Mouse (Mus musculus): ENCODE measurements around the gene Ctnna3. TPM values are rescaled to one million over a fixed set of nuclear protein-coding genes. Genes with fewer than 3 reads are reported as not detected.

Ctnna3 gene
- polyA plus RNA-seq, 2 experiments: 0.78 to 0.89 TPM

- 58% methylated on average over 10 of the region's 10 CpGs for WGBS
- Histone ChIP-seq H3K27me3 (ENCODE audit: control insufficient read depth, insufficient read depth, low read length) (no peaks in the 10 kb centered on the region), H3K4me2 (replicated peaks; ENCODE audit: low read depth, low read length, severe bottlenecking) (no peak overlapping the region), H3K36me3 (ENCODE audit: control insufficient read depth, insufficient read depth, low read length) (no peaks in the 10 kb centered on the region), H3K27ac (replicated peaks; ENCODE audit: low read depth, low read length) (no peak overlapping the region), H3K4me1 (ENCODE audit: control insufficient read depth, insufficient read depth, low read length) (no peaks in the 10 kb centered on the region; the same call in 1 of the 2 replicates), H3K9me3 (ENCODE audit: control insufficient read depth, low read length) (no peaks in the 10 kb centered on the region), H3K4me3 (replicated peaks; ENCODE audit: low read length) (no peak overlapping the region), H3K9ac (ENCODE audit: low read depth, low read length, severe bottlenecking) (no peak overlapping the region)
- no peak for TF ChIP-seq POLR2A (IDR thresholded peaks at IDR 0.05; ENCODE audit: borderline replicate concordance, extremely low read depth, insufficient read depth, insufficient read length)
- DNase-seq (ENCODE audit: low spot score): peak; percentile 25
- ATAC-seq (ENCODE audit: low FRiP score, low read depth): no peak; the same call in 1 of the 2 replicates
Observed at GRCm38 (mm10) chr10:63476167-63476647, 46.3 kb downstream of the Ctnna3 start.

DNA sequence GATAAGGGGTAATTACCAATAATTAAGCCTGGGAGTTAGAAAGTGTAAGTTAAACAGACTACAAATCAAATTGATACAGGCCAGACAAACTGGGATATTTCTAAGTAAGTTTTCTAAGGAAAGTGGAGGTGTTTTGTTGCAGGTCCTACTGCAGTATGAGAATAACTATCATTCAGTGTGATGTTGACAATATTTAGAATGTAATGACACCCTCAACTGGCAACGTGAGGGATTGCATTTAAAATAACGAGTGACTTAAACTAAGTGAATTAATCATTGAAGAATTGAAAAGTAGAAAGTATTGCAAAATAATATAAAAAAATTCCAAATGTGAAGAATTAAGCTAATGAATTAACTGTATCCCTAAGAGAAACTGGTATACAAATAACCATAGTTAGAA lies 49.0 kb downstream of the Ctnna3 start:
- ATAC-seq (ENCODE audit: low FRiP score, low read depth): no peak
- H3K4me1 ChIP-seq (ENCODE audit: control insufficient read depth, insufficient read depth, low read length): no peaks in the 10 kb centered on the region; the same call in 1 of the 2 replicates
- 47% methylated on average over 2 of the region's 2 CpGs for WGBS
- no peak overlapping the region for H3K9ac ChIP-seq (ENCODE audit: low read depth, low read length, severe bottlenecking)
- no peak overlapping the region for H3K4me3 ChIP-seq (replicated peaks; ENCODE audit: low read length)
- H3K27ac ChIP-seq (replicated peaks; ENCODE audit: low read depth, low read length): no peak overlapping the region
- H3K9me3 ChIP-seq (ENCODE audit: control insufficient read depth, low read length): no peaks in the 10 kb centered on the region
- DNase-seq (ENCODE audit: low spot score): no peak
- no peaks in the 10 kb centered on the region for H3K27me3 ChIP-seq (ENCODE audit: control insufficient read depth, insufficient read depth, low read length)
- H3K36me3 ChIP-seq (ENCODE audit: control insufficient read depth, insufficient read depth, low read length): no peaks in the 10 kb centered on the region
- no peak for TF ChIP-seq POLR2A (IDR thresholded peaks at IDR 0.05; ENCODE audit: borderline replicate concordance, extremely low read depth, insufficient read depth, insufficient read length)
- no peak overlapping the region for H3K4me2 ChIP-seq (replicated peaks; ENCODE audit: low read depth, low read length, severe bottlenecking)

- no peak for DNase-seq (ENCODE audit: low spot score)
- WGBS: 61% methylated on average over 5 of the region's 5 CpGs
- Histone ChIP-seq H3K27ac (replicated peaks; ENCODE audit: low read depth, low read length) (no peak overlapping the region), H3K9me3 (ENCODE audit: control insufficient read depth, low read length) (no peaks in the 10 kb centered on the region), H3K4me3 (replicated peaks; ENCODE audit: low read length) (no peak overlapping the region), H3K4me2 (replicated peaks; ENCODE audit: low read depth, low read length, severe bottlenecking) (no peak overlapping the region), H3K36me3 (ENCODE audit: control insufficient read depth, insufficient read depth, low read length) (no peaks in the 10 kb centered on the region), H3K9ac (ENCODE audit: low read depth, low read length, severe bottlenecking) (no peak overlapping the region), H3K27me3 (ENCODE audit: control insufficient read depth, insufficient read depth, low read length) (no peaks in the 10 kb centered on the region), H3K4me1 (ENCODE audit: control insufficient read depth, insufficient read depth, low read length) (no peaks in the 10 kb centered on the region; the same call in 1 of the 2 replicates)
- no peak for ATAC-seq (ENCODE audit: low FRiP score, low read depth)
- TF ChIP-seq POLR2A (IDR thresholded peaks at IDR 0.05; ENCODE audit: borderline replicate concordance, extremely low read depth, insufficient read depth, insufficient read length): no peak
Observed at GRCm38 (mm10) chr10:63480066-63480465, 50.2 kb downstream of the Ctnna3 start.

- Histone ChIP-seq H3K9ac (ENCODE audit: low read depth, low read length, severe bottlenecking) (no peak overlapping the region), H3K27me3 (ENCODE audit: control insufficient read depth, insufficient read depth, low read length) (no peaks in the 10 kb centered on the region), H3K36me3 (ENCODE audit: control insufficient read depth, insufficient read depth, low read length) (no peaks in the 10 kb centered on the region), H3K4me1 (ENCODE audit: control insufficient read depth, insufficient read depth, low read length) (no peaks in the 10 kb centered on the region), H3K4me3 (replicated peaks; ENCODE audit: low read length) (no peak overlapping the region), H3K4me2 (replicated peaks; ENCODE audit: low read depth, low read length, severe bottlenecking) (no peak overlapping the region), H3K9me3 (ENCODE audit: control insufficient read depth, low read length) (no peaks in the 10 kb centered on the region), H3K27ac (replicated peaks; ENCODE audit: low read depth, low read length) (no peak overlapping the region)
- TF ChIP-seq POLR2A (IDR thresholded peaks at IDR 0.05; ENCODE audit: borderline replicate concordance, extremely low read depth, insufficient read depth, insufficient read length): no peak
- 85% methylated on average over 7 of the region's 7 CpGs for WGBS
- ATAC-seq (ENCODE audit: low FRiP score, low read depth) (no peak), DNase-seq (ENCODE audit: low spot score) (no peak)
Observed at GRCm38 (mm10) chr10:63488346-63488745, 58.4 kb downstream of the Ctnna3 start.

DNA sequence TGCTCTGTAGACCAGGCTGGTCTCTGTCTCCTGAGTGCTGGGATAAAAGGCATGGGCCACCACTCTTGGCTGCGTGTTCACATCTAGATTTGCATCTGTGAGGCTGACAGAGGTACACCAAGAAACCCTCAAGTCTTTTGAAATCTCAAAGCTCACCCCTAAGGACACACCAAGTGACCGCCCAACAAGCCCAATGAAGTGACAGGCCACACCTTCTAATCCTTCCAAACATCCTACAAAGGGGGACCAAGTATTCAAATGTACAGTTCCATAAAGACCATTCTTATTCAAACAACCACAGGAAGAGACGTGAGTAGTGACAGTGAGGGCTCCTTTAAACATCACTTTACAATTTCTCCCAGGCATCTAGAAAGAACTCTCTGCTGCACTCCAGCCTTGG lies 94.1 kb downstream of the Ctnna3 start:
- Histone ChIP-seq H3K27me3 (ENCODE audit: control insufficient read depth, insufficient read depth, low read length) (no peaks in the 10 kb centered on the region), H3K27ac (replicated peaks; ENCODE audit: low read depth, low read length) (no peak overlapping the region), H3K4me2 (replicated peaks; ENCODE audit: low read depth, low read length, severe bottlenecking) (no peak overlapping the region), H3K36me3 (ENCODE audit: control insufficient read depth, insufficient read depth, low read length) (no peaks in the 10 kb centered on the region), H3K4me1 (ENCODE audit: control insufficient read depth, insufficient read depth, low read length) (no peaks in the 10 kb centered on the region), H3K9me3 (ENCODE audit: control insufficient read depth, low read length) (no peaks in the 10 kb centered on the region), H3K9ac (ENCODE audit: low read depth, low read length, severe bottlenecking) (no peak overlapping the region), H3K4me3 (replicated peaks; ENCODE audit: low read length) (no peak overlapping the region)
- 77% methylated on average over 3 of the region's 3 CpGs for WGBS
- DNase-seq (ENCODE audit: low spot score) (no peak), ATAC-seq (ENCODE audit: low FRiP score, low read depth) (no peak)
- no peak for TF ChIP-seq POLR2A (IDR thresholded peaks at IDR 0.05; ENCODE audit: borderline replicate concordance, extremely low read depth, insufficient read depth, insufficient read length)

- WGBS: 50% methylated on average over 4 of the region's 4 CpGs
- no peak for TF ChIP-seq POLR2A (IDR thresholded peaks at IDR 0.05; ENCODE audit: borderline replicate concordance, extremely low read depth, insufficient read depth, insufficient read length)
- no peak overlapping the region for H3K4me3 ChIP-seq (replicated peaks; ENCODE audit: low read length)
- DNase-seq (ENCODE audit: low spot score) (no peak), ATAC-seq (ENCODE audit: low FRiP score, low read depth) (no peak)
- H3K4me2 ChIP-seq (replicated peaks; ENCODE audit: low read depth, low read length, severe bottlenecking): no peak overlapping the region
- H3K9me3 ChIP-seq (ENCODE audit: control insufficient read depth, low read length): no peaks in the 10 kb centered on the region
- H3K4me1 ChIP-seq (ENCODE audit: control insufficient read depth, insufficient read depth, low read length): no peaks in the 10 kb centered on the region
- no peak overlapping the region for H3K27ac ChIP-seq (replicated peaks; ENCODE audit: low read depth, low read length)
- H3K27me3 ChIP-seq (ENCODE audit: control insufficient read depth, insufficient read depth, low read length): no peaks in the 10 kb centered on the region
- H3K9ac ChIP-seq (ENCODE audit: low read depth, low read length, severe bottlenecking): no peak overlapping the region
- H3K36me3 ChIP-seq (ENCODE audit: control insufficient read depth, insufficient read depth, low read length): no peaks in the 10 kb centered on the region
Observed at GRCm38 (mm10) chr10:63526027-63526426, 96.1 kb downstream of the Ctnna3 start.
